Mouse (Mus musculus) regulatory T cell (primary cell): ENCODE measurements around the gene Ikzf3.

Experiments used
- in situ Hi-C: fragments of 300-600 bp; cut with MboI, MseI; formaldehyde crosslinking; loops from one replicate; pipeline ENCODE4 v1.15.1; 2025; ENCODE audit warnings: high pct_unique_total_duplicates

Gene Ikzf3

GRCm38 (mm10) chr11:98545711-98546231, at the start of gene Ikzf3:
Gene Ikzf3, minus strand, starts transcription at chr11:98546031.
- in situ Hi-C loops, result loop anchor here (5.0 kb wide), 1 partner anchor 78 kb away; no protein-coding TSS in a partner anchor

- in situ Hi-C loops, result loop anchor here (5.0 kb wide), 1 partner anchor 38 kb away; no protein-coding TSS in a partner anchor
These were observed 49.6 kb upstream of the Ikzf3 start for GRCm38 (mm10) chr11:98595473-98595872.

- in situ Hi-C loops, result loop anchor here (5.0 kb wide), 1 partner anchor 38 kb away; no protein-coding TSS in a partner anchor
These were observed 49.2 kb upstream of the Ikzf3 start for GRCm38 (mm10) chr11:98595021-98595420.

- in situ Hi-C loops, result no loop called here
These were observed 45.0 kb upstream of the Ikzf3 start for GRCm38 (mm10) chr11:98590548-98591445.

- in situ Hi-C loops, result loop anchor here (10.0 kb wide), 1 partner anchor 45 kb away; no protein-coding TSS in a partner anchor
These were observed 43.5 kb upstream of the Ikzf3 start for GRCm38 (mm10) chr11:98589306-98589705.

GRCm38 (mm10) chr11:98588833-98589281, 43.0 kb upstream of the Ikzf3 start:
- in situ Hi-C loops, result loop anchor here (10.0 kb wide), 1 partner anchor 46 kb away; no protein-coding TSS in a partner anchor

- in situ Hi-C loops, result loop anchor here (10.0 kb wide), 1 partner anchor 47 kb away; no protein-coding TSS in a partner anchor
These were observed 42.1 kb upstream of the Ikzf3 start for GRCm38 (mm10) chr11:98587684-98588546.

GRCm38 (mm10) chr11:98586892-98587563, 41.2 kb upstream of the Ikzf3 start, which contains the start of gene Ormdl3:
Gene Ormdl3, minus strand, starts transcription at chr11:98587368.
- in situ Hi-C loops, result loop anchor here (10.0 kb wide), 1 partner anchor 48 kb away; no protein-coding TSS in a partner anchor

- in situ Hi-C loops, result loop anchor here (10.0 kb wide), 1 partner anchor 49 kb away; no protein-coding TSS in a partner anchor
These were observed 40.5 kb upstream of the Ikzf3 start for GRCm38 (mm10) chr11:98586087-98586891.

- in situ Hi-C loops, result loop anchor here (10.0 kb wide), 1 partner anchor 50 kb away; no protein-coding TSS in a partner anchor
These were observed 38.9 kb upstream of the Ikzf3 start for GRCm38 (mm10) chr11:98584629-98585177.

- in situ Hi-C loops, result loop anchor here (10.0 kb wide), 1 partner anchor 51 kb away; no protein-coding TSS in a partner anchor
These were observed 38.3 kb upstream of the Ikzf3 start for GRCm38 (mm10) chr11:98584146-98584545.

- in situ Hi-C loops, result loop anchor here (10.0 kb wide), 1 partner anchor 51 kb away; no protein-coding TSS in a partner anchor
These were observed 37.7 kb upstream of the Ikzf3 start for GRCm38 (mm10) chr11:98583571-98583970.

- in situ Hi-C loops, result loop anchor here (10.0 kb wide), 1 partner anchor 52 kb away; no protein-coding TSS in a partner anchor
These were observed 37.4 kb upstream of the Ikzf3 start for GRCm38 (mm10) chr11:98583265-98583552.

- in situ Hi-C loops, result loop anchor here (10.0 kb wide), 1 partner anchor 52 kb away; no protein-coding TSS in a partner anchor
These were observed 36.9 kb upstream of the Ikzf3 start for GRCm38 (mm10) chr11:98582551-98583264.

- in situ Hi-C loops, result loop anchor here (10.0 kb wide), 1 partner anchor 53 kb away; no protein-coding TSS in a partner anchor
These were observed 36.2 kb upstream of the Ikzf3 start for GRCm38 (mm10) chr11:98582030-98582388.

- in situ Hi-C loops, result loop anchor here (10.0 kb wide), 1 partner anchor 53 kb away; no protein-coding TSS in a partner anchor
These were observed 35.6 kb upstream of the Ikzf3 start for GRCm38 (mm10) chr11:98581286-98582029.

- in situ Hi-C loops, result loop anchor here (10.0 kb wide), 1 partner anchor 54 kb away; no protein-coding TSS in a partner anchor
These were observed 34.7 kb upstream of the Ikzf3 start for GRCm38 (mm10) chr11:98580301-98581121.
